In the genomic region with DNA sequence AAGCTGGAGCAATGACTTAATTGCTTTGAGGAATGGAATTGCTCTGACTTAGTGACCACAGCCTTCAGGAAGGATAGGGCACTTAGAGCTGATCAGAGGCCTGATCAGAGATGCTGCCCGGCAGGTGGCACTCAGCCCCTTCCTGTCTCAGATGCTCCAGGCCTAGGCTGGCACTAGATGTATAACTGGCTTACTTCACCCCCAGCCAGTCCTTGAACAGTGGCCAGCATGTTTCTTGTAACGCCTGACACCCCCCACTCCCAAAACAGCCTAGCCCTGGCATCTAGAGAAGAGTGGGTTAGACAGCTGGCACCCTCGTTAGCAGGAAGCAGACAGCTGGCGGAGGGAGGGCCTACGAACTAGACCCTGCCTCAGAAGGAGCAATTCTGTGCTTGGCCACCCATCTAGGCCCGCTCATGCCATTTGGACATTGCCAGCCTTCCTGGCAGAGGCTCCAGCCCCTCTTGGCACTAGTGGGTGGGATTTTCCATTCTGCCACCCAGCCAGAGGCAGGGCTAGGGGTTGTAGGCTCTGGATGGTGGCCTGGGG, we compare ENCODE assay signal across 15 mouse cellular contexts. TPM values are rescaled to one million over a fixed set of nuclear protein-coding genes. Genes with fewer than 3 reads are reported as not detected.
DNase-seq lines count a peak whose midpoint lies in the region; ATAC-seq and TF ChIP-seq lines count a peak whose summit lies in the region.
"Had no signal": no experiment of that assay in that cellular context is flagged by ENCODE, and none has a peak within 500 bp of the region (broad histone marks: within the 10 kb centered on the region; RNA-seq: fewer than 3 reads in every experiment).

No protein-coding gene starts in this region.

- ATAC-seq in midbrain, embryonic 15.5 days (replicated peaks), result peak; percentile 32; the same call in 1 of the 2 replicates
- no peak for ATAC-seq in midbrain, embryonic 11.5 days (ENCODE audit: low FRiP score)
- ATAC-seq in forebrain, postnatal 0 days, result peak; percentile 80

- H3K9ac ChIP-seq in midbrain, embryonic 15.5 days, result no peak overlapping the region
- no peak overlapping the region for H3K9ac ChIP-seq in midbrain, embryonic 11.5 days (ENCODE audit: low read length)
- H3K9ac ChIP-seq in forebrain, postnatal 0 days, result no peak overlapping the region
- H3K9ac ChIP-seq: liver, embryonic 14.5 days; neural tube, embryonic 15.5 days had no signal

- WGBS in heart, embryonic 10.5 days, result 86% methylated on average over 6 of the region's 6 CpGs
- WGBS in midbrain, embryonic 15.5 days, result 88% methylated on average over 6 of the region's 6 CpGs
- WGBS in midbrain, embryonic 11.5 days, result 90% methylated on average over 6 of the region's 6 CpGs
- 32% methylated on average over 6 of the region's 6 CpGs for WGBS in forebrain, postnatal 0 days

- peak overlapping the region; percentile 1; the same call in 1 of the 2 replicates for H3K27ac ChIP-seq in heart, embryonic 10.5 days
- no peak overlapping the region for H3K27ac ChIP-seq in midbrain, embryonic 15.5 days
- H3K27ac ChIP-seq in midbrain, embryonic 11.5 days (ENCODE audit: low read depth, low read length), result no peak overlapping the region
- no peak overlapping the region for H3K27ac ChIP-seq in forebrain, postnatal 0 days (ENCODE audit: low read depth, low read length)
- H3K27ac ChIP-seq: kidney, postnatal 0 days; liver, embryonic 14.5 days; neural tube, embryonic 15.5 days had no signal

- no peak overlapping the region for H3K4me2 ChIP-seq in midbrain, embryonic 15.5 days
- no peak overlapping the region for H3K4me2 ChIP-seq in midbrain, embryonic 11.5 days
- no peak overlapping the region for H3K4me2 ChIP-seq in forebrain, postnatal 0 days (ENCODE audit: low read depth)
- H3K4me2 ChIP-seq: neural tube, embryonic 15.5 days had no signal

- H3K36me3 ChIP-seq in heart, embryonic 10.5 days, result 0 out of 2 replicates have a peak, but pooled peaks cover 2% of the 10 kb centered on the region
- H3K36me3 ChIP-seq in midbrain, embryonic 15.5 days (replicated peaks), result no peaks in the 10 kb centered on the region
- H3K36me3 ChIP-seq in midbrain, embryonic 11.5 days (ENCODE audit: control insufficient read depth, insufficient read depth, low read length), result no peaks in the 10 kb centered on the region
- no peaks in the 10 kb centered on the region for H3K36me3 ChIP-seq in forebrain, postnatal 0 days (ENCODE audit: insufficient read depth)
- H3K36me3 ChIP-seq: neural tube, embryonic 15.5 days had no signal

- peaks cover 73% of the 10 kb centered on the region for H3K27me3 ChIP-seq in heart, embryonic 10.5 days (ENCODE audit: insufficient read depth, poor library complexity, severe bottlenecking)
- peaks cover 24% of the 10 kb centered on the region for H3K27me3 ChIP-seq in midbrain, embryonic 15.5 days (replicated peaks)
- H3K27me3 ChIP-seq in midbrain, embryonic 11.5 days (ENCODE audit: control insufficient read depth, insufficient read depth, low read length), result peaks cover 24% of the 10 kb centered on the region
- peaks cover 26% of the 10 kb centered on the region for H3K27me3 ChIP-seq in forebrain, postnatal 0 days (ENCODE audit: insufficient read depth, low read length)

- H3K4me3 ChIP-seq in heart, embryonic 10.5 days, result no peak overlapping the region
- no peak overlapping the region for H3K4me3 ChIP-seq in midbrain, embryonic 15.5 days
- no peak overlapping the region for H3K4me3 ChIP-seq in midbrain, embryonic 11.5 days (ENCODE audit: low read depth, low read length)
- no peak overlapping the region for H3K4me3 ChIP-seq in forebrain, postnatal 0 days (ENCODE audit: low read depth, low read length)
- H3K4me3 ChIP-seq: neural tube, embryonic 15.5 days had no signal

- 0 out of 2 replicates have a peak, but pooled peaks have one; percentile 11 for TF ChIP-seq CTCF in forebrain, postnatal 0 days (IDR thresholded peaks at IDR 0.05; ENCODE audit: low read depth)

- H3K4me1 ChIP-seq in heart, embryonic 10.5 days, result peaks cover 65% of the 10 kb centered on the region
- H3K4me1 ChIP-seq in midbrain, embryonic 15.5 days, result peaks cover 15% of the 10 kb centered on the region; the same call in 1 of the 2 replicates
- H3K4me1 ChIP-seq in midbrain, embryonic 11.5 days (ENCODE audit: control insufficient read depth, insufficient read depth, low read length), result peaks cover 6% of the 10 kb centered on the region
- no peaks in the 10 kb centered on the region for H3K4me1 ChIP-seq in forebrain, postnatal 0 days (ENCODE audit: insufficient read depth)

- no peak for DNase-seq in heart, embryonic 10.5 days (ENCODE audit: low spot score)
- DNase-seq in heart, adult 18-20 months, result no peak
- no peak for DNase-seq in midbrain, embryonic 11.5 days (ENCODE audit: low spot score, missing footprints)
- peak; percentile 31 for DNase-seq in Muller cell, postnatal 12 days (ENCODE audit: inconsistent ontology term)
- peak; percentile 62 for DNase-seq in forebrain, postnatal 0 days
- DNase-seq in spleen, adult 18-20 months, result no peak
- DNase-seq in lung, adult 18-20 months, result no peak
- DNase-seq: cerebellum, adult 11 months; gastrocnemius, postnatal 10 days; thymus, adult 2 months had no signal

- H3K9me3 ChIP-seq in heart, embryonic 10.5 days, result no peaks in the 10 kb centered on the region
- H3K9me3 ChIP-seq in midbrain, embryonic 15.5 days, result no peaks in the 10 kb centered on the region
- no peaks in the 10 kb centered on the region for H3K9me3 ChIP-seq in midbrain, embryonic 11.5 days (ENCODE audit: control insufficient read depth, low read length)
- no peaks in the 10 kb centered on the region for H3K9me3 ChIP-seq in forebrain, postnatal 0 days (ENCODE audit: low read length)
- H3K9me3 ChIP-seq: neural tube, embryonic 15.5 days had no signal

RNA-seq across cellular contexts. Expression of a gene that starts 12.7 kb away (rescaled TPM):
- polyA plus RNA-seq in heart, embryonic 10.5 days (2016; fragmentation: Nextera tagmentation; extraction: Ambion mirVana), result 4.5 and 9.9 TPM in 2 replicates
- total RNA-seq in heart, adult 18-20 months (2021), result under 1 TPM; 0.37 to 0.64 TPM
- polyA plus RNA-seq in midbrain, embryonic 15.5 days (2015; fragmentation: Nextera tagmentation; extraction: Ambion mirVana), result 14.0 and 15.4 TPM in 2 replicates
- polyA plus RNA-seq in midbrain, embryonic 11.5 days (2014; fragmentation: Nextera tagmentation; extraction: Ambion mirVana), result 14.2 and 14.6 TPM in 2 replicates
- total RNA-seq in forebrain, postnatal 0 days (2014; rRNA removed), result 5.8 and 8.2 TPM in 2 replicates
- polyA plus RNA-seq in forebrain, postnatal 0 days (2015; fragmentation: Nextera tagmentation; extraction: Ambion mirVana), result 4.5 and 6.0 TPM in 2 replicates
- total RNA-seq: MEL had no signal

Comparison
In these comparisons a context has a peak if more than half of its experiments do, and no peak if none do; other contexts are left out.
1. DNase-seq: peak in Muller cell, postnatal 12 days (single experiment) and forebrain, postnatal 0 days (single experiment); none in heart, embryonic 10.5 days (single experiment), heart, adult 18-20 months (0 of 2), midbrain, embryonic 11.5 days (single experiment), spleen, adult 18-20 months (0 of 2) and lung, adult 18-20 months (0 of 2).